Mouse (Mus musculus): ENCODE data around the gene Tmem150b.

DNA sequence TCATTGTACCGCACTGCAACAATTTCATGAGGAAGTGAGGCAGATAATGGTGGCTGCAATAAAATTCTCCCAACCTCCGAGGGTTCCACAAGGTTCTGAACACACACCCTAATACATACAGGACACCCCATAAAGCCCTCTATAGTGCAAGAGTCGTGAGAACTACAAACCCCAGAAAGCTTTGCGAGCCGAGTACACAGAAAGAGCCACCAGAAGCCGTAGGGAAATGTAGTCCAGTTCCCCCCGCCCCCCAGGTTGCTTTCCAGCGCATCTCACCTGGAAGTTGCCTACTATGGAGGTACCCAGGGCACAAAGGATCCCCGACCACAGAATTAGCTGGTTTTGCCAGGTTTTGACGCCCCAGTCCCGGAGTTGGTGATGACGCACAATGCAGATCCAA lies 1.5 kb downstream of the Tmem150b start:
- TF ChIP-seq CTCF (conservative IDR thresholded peaks at IDR 0.05; ENCODE audit: low read length) = no peak
- TF ChIP-seq NANOG (IDR thresholded peaks at IDR 0.05; ENCODE audit: borderline replicate concordance, low read length) = no peak
